Mouse (Mus musculus): ENCODE measurements around the gene Tpm1.

Tpm1 gene

GRCm38 (mm10) chr9:66988198-66988887 is 60.9 kb downstream of the Tpm1 start:
- no peak for DNase-seq (ENCODE audit: low read depth, low spot score)

DNA sequence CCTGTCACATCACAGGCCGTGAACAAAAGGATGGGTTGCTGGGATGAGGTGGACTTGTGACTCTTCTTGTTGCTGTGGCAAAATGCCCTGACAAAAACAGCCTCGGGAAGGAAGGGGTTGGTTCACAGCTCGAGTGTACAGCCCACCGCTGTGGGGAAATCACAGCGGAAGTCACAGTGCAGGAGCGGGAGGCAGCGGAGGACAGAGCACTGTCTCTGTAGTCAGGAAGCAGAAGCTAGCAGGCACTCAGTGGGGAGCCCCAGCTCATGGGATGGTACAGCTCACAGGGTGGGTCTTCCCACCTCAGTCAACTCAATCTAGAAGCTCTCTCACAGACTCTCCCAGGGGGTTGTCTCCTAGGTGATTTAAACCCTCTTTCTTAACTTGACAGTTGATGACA is 63.8 kb downstream of the Tpm1 start:
- DNase-seq (ENCODE audit: low read depth, low spot score): no peak

DNA sequence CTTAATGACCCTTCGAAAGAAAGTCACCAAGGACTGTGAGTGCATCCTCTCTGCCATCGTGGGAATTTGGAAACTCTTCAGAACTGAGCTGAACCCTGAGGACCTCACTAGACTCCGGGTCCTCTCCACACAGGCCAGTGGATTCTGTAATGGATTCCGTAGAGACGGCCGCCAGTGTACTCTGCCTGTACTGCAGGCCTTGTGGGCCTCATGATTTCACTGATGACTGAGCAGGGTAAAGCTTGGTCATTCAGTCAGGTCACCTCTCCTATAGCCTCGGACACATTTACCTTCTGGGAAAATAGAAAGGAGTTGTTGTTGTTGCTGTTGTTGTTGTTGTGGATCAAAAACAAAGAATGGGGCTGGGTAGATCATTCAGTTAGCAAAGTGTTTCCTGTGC is 67.1 kb downstream of the Tpm1 start:
- DNase-seq (ENCODE audit: low read depth, low spot score): no peak

GRCm38 (mm10) chr9:66980458-66980857 is 68.7 kb downstream of the Tpm1 start:
- DNase-seq (ENCODE audit: low read depth, low spot score): peak; percentile 83

DNA sequence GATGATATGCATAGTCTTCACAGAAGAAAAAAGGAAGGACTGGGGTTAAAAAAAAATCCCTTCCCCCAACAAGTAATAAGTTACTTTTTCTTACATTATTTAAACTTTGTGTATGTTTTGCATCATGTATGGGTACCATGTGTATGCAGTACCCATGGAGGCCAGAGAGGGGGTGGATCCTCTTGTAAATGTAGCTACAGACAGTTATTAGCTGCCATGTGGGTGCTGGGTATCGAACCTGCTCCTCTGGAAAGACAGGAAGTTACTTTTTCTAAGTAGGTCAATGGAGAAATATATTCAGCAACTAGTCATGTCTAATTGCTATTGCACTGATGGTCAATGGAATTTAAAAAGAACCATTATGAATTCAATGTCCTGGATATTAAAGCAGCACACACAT is 70.7 kb downstream of the Tpm1 start:
- DNase-seq (ENCODE audit: low read depth, low spot score): peak; percentile 59

DNA sequence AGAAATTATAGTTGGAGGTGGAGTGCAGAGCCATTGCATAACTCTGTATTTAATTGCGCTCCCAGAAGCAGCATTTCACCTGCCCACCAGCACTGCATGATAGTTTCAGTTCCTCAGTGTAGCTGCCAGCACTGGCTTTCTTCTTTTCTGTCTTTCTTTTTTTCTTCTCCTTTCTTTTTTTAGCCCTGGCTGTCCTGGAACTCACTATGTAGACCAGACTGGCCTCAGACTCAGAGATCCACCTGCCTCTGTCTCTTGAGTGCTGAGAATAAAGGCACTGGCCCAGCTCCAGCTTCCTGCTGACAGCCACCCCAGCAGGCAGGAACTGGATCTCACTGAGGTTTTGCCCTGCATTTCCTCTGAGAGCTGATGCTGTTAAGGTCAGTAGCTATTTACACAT is 71.2 kb downstream of the Tpm1 start:
- DNase-seq (ENCODE audit: low read depth, low spot score): peak; percentile 85

DNA sequence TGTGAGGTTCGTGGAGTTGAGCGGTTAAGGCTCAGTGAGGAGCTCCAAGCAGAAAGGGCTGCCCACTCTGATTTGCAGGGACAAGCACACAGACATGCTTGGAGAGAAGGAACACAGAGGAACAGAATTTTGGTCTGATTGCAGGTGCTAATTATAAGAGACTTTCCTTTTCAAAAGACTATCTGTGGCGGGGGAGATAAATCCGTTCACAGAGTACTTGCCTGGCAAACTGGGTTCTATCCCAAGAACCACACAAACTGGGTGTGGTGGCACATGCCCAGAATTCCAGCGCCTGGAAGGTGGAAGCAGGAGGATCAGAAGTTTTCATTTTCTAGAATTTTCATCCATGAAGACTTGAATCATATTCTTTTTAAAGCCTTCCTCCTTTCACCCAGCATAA is 72.1 kb downstream of the Tpm1 start:
- no peak for DNase-seq (ENCODE audit: low read depth, low spot score)

DNA sequence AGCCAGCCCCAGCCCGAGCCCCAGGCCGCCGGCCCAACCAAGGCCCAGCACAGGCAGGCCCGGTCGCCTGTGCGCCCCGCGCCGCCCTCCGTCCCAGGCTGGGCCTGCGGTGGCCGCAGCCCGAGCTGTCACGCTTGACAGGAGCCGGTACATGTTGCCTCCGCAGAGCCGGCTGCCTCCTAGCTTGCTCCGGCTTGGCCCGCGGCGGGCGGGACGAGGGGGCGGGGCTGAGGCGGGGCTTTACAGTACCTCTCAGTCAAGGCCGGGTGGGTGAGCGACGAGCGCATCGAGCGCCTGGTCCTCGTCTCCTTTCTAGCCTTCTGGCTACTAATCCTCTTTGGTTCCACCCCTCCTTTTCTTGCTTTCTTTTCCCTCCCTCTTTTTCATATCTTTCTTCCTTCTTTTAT is 74.0 kb downstream of the Tpm1 start, which contains the start of gene Lactb:
Lactb (minus strand) TSS at position 246 of the 407 bp plus-strand sequence.
- DNase-seq (ENCODE audit: low read depth, low spot score): peak; percentile 92

- DNase-seq (ENCODE audit: low read depth, low spot score): peak; percentile 94
Measured at GRCm38 (mm10) chr9:66974721-66975225, 74.4 kb downstream of the Tpm1 start.

Measured in A20 (cell line).